Mouse (Mus musculus) cerebellum, adult 11 months (tissue): ENCODE data around the gene Tnni3k.
"Not testable (repeated sequence)": the region's sequence is repeated elsewhere in the genome, so short reads cannot be mapped to it uniquely, and the experiment has no call there.

Experiments used
- DNase-seq: peaks from one replicate; pipeline ENCODE4 v3.0.0; 2022

The Tnni3k gene

GRCm38 (mm10) chr3:154824713-154825112, 230.5 kb downstream of the Tnni3k start:
- no peak for DNase-seq

- not testable (repeated sequence) for DNase-seq
Observed at GRCm38 (mm10) chr3:154819684-154820083, 235.5 kb downstream of the Tnni3k start.

- peak; percentile 33 for DNase-seq
Observed at GRCm38 (mm10) chr3:154817732-154818131, 237.5 kb downstream of the Tnni3k start.

GRCm38 (mm10) chr3:154816801-154817625, 238.2 kb downstream of the Tnni3k start:
- DNase-seq: no peak

- no peak for DNase-seq
Observed at GRCm38 (mm10) chr3:154816231-154816630, 239.0 kb downstream of the Tnni3k start.

GRCm38 (mm10) chr3:154815606-154816005, 239.6 kb downstream of the Tnni3k start:
- no peak for DNase-seq

GRCm38 (mm10) chr3:154812893-154813292, 242.3 kb downstream of the Tnni3k start:
- no peak for DNase-seq

GRCm38 (mm10) chr3:154811833-154812232, 243.4 kb downstream of the Tnni3k start:
- no peak for DNase-seq

GRCm38 (mm10) chr3:154811281-154811680, 243.9 kb downstream of the Tnni3k start:
- no peak for DNase-seq

GRCm38 (mm10) chr3:154810273-154810870, 244.8 kb downstream of the Tnni3k start:
- DNase-seq: no peak

GRCm38 (mm10) chr3:154806626-154807025, 248.6 kb downstream of the Tnni3k start:
- no peak for DNase-seq

- DNase-seq: no peak
Observed at GRCm38 (mm10) chr3:154800888-154801429, 254.2 kb downstream of the Tnni3k start.

- DNase-seq: no peak
Observed at GRCm38 (mm10) chr3:154800454-154800853, 254.8 kb downstream of the Tnni3k start.

GRCm38 (mm10) chr3:154798806-154799205, 256.4 kb downstream of the Tnni3k start:
- DNase-seq: no peak

- DNase-seq: no peak
Observed at GRCm38 (mm10) chr3:154793571-154793970, 261.6 kb downstream of the Tnni3k start.

- DNase-seq: no peak
Observed at GRCm38 (mm10) chr3:154787611-154788010, 267.6 kb downstream of the Tnni3k start.

GRCm38 (mm10) chr3:154786354-154786753, 268.9 kb downstream of the Tnni3k start:
- no peak for DNase-seq

GRCm38 (mm10) chr3:154778836-154779595, 276.2 kb downstream of the Tnni3k start:
- DNase-seq: no peak

- DNase-seq: no peak
Observed at GRCm38 (mm10) chr3:154771651-154772050, 283.6 kb downstream of the Tnni3k start.

- DNase-seq: no peak
Observed at GRCm38 (mm10) chr3:154766321-154766720, 288.9 kb downstream of the Tnni3k start.

GRCm38 (mm10) chr3:154764115-154764514, 291.1 kb downstream of the Tnni3k start:
- DNase-seq: no peak

GRCm38 (mm10) chr3:154763374-154763773, 291.8 kb downstream of the Tnni3k start:
- no peak for DNase-seq

- DNase-seq: no peak
Observed at GRCm38 (mm10) chr3:154761108-154761507, 294.1 kb downstream of the Tnni3k start.
